Mouse (Mus musculus) stomach, postnatal 0 days (tissue): ENCODE data around the gene Rnasel. TPM values are rescaled to one million over a fixed set of nuclear protein-coding genes. Genes with fewer than 3 reads are reported as not detected.

Experiments
- ATAC-seq: fragments of 200-750 bp; cut with Nextera tagmentation; 2 replicates; pipeline ENCODE4 v1.8.0; 2017; ENCODE audit not compliant: low FRiP score, low TSS enrichment
- DNase-seq: peaks from one replicate; pipeline ENCODE4 v3.0.0-alpha.2; 2016; ENCODE audit warnings: low spot score
- H3K27ac ChIP-seq: fragments of 300-500 bp; sonication (generic); replicated peaks from 2 replicates; pipeline ENCODE4 v1.5.1; 2014; ENCODE audit warnings: mild to moderate bottlenecking, control low read depth
- H3K27me3 ChIP-seq: fragments of 300-500 bp; sonication (generic); 2 replicates; pipeline ENCODE4 v1.6.1; 2014; ENCODE audit warnings: low read length; ENCODE audit not compliant: control insufficient read depth, insufficient read depth
- H3K36me3 ChIP-seq: fragments of 300-500 bp; sonication (generic); 2 replicates; pipeline ENCODE4 v1.6.1; 2014; ENCODE audit warnings: low read length, mixed read lengths; ENCODE audit not compliant: control insufficient read depth, insufficient read depth
- H3K4me1 ChIP-seq: fragments of 300-500 bp; sonication (generic); replicated peaks from 2 replicates; pipeline ENCODE4 v1.6.1; 2014; ENCODE audit warnings: antibody characterized with exemption; ENCODE audit not compliant: control insufficient read depth, insufficient read depth
- H3K4me2 ChIP-seq: fragments of 300-500 bp; sonication (generic); replicated peaks from 2 replicates; pipeline ENCODE4 v1.6.1; 2014; ENCODE audit warnings: low read depth, mild to moderate bottlenecking, control low read depth, moderate library complexity
- H3K4me3 ChIP-seq: fragments of 300-500 bp; sonication (generic); 2 replicates; pipeline ENCODE4 v1.5.1; 2014; ENCODE audit warnings: low read depth, low read length, control low read depth
- H3K9ac ChIP-seq: fragments of 300-500 bp; sonication (generic); 2 replicates; pipeline ENCODE4 v1.6.1; 2014; ENCODE audit warnings: mild to moderate bottlenecking, low read length, control low read depth, mixed read lengths
- H3K9me3 ChIP-seq: fragments of 300-500 bp; sonication (generic); 2 replicates; pipeline ENCODE4 v1.6.1; 2016; ENCODE audit warnings: low read length; ENCODE audit not compliant: control insufficient read depth
- CTCF ChIP-seq: IDR thresholded peaks from 2 replicates; pipeline ENCODE4 v1.5.1; 2016; ENCODE audit warnings: antibody characterized with exemption, low read depth, mild to moderate bottlenecking, moderate library complexity
- EP300 ChIP-seq: optimal IDR thresholded peaks from 2 replicates; pipeline ENCODE3; 2016; ENCODE audit warnings: antibody characterized with exemption
- WGBS: fragments of 180-500 bp; shearing (Covaris S2); extraction: QIAGEN DNeasy Blood & Tissue Kit; methylation state at CpG from one replicate; pipeline ENCODE4 v1.1.7; 2014; 5-methylcytosine and 5-hydroxymethylcytosine counted together
- polyA plus RNA-seq: library from polyadenylated mRNA; unstranded; fragments of >200 nt; fragmentation: Nextera tagmentation; extraction: Ambion mirVana; gene quantifications from 2 replicates; pipeline ENCODE4 v1.2.1, GENCODE M21; 2015

The Rnasel gene
- polyA plus RNA-seq, 1 experiment from 2014 or later: 11.8 TPM

GRCm38 (mm10) chr1:153703445-153703991 is 45.7 kb upstream of the Rnasel start:
- WGBS: 28% methylated on average over 12 of the region's 12 CpGs

GRCm38 (mm10) chr1:153704174-153704573 is 45.1 kb upstream of the Rnasel start:
- Histone ChIP-seq H3K4me2 (no peak overlapping the region), H3K4me3 (no peak overlapping the region), H3K9me3 (no peaks in the 10 kb centered on the region), H3K27ac (no peak overlapping the region), H3K9ac (no peak overlapping the region), H3K4me1 (no peaks in the 10 kb centered on the region), H3K27me3 (no peaks in the 10 kb centered on the region), H3K36me3 (no peaks in the 10 kb centered on the region)
- TF ChIP-seq CTCF (no peak), EP300 (no peak)
- DNase-seq (no peak), ATAC-seq (no peak)
- 26% methylated on average over 7 of the region's 7 CpGs for WGBS

More at GRCm38 (mm10) chr1:153703445-153703991, 45.7 kb upstream of the Rnasel start:
- Histone ChIP-seq H3K4me3 (no peak overlapping the region), H3K9me3 (no peaks in the 10 kb centered on the region), H3K27me3 (no peaks in the 10 kb centered on the region), H3K4me1 (no peaks in the 10 kb centered on the region), H3K36me3 (no peaks in the 10 kb centered on the region), H3K9ac (no peak overlapping the region), H3K4me2 (no peak overlapping the region), H3K27ac (no peak overlapping the region)
- ATAC-seq: no peak
- TF ChIP-seq EP300 (no peak), CTCF (no peak)
- no peak for DNase-seq

GRCm38 (mm10) chr1:153704996-153705395 is 44.2 kb upstream of the Rnasel start:
- Histone ChIP-seq H3K4me2 (no peak overlapping the region), H3K9ac (no peak overlapping the region), H3K36me3 (no peaks in the 10 kb centered on the region), H3K27me3 (no peaks in the 10 kb centered on the region), H3K4me1 (no peaks in the 10 kb centered on the region), H3K27ac (no peak overlapping the region), H3K4me3 (no peak overlapping the region), H3K9me3 (no peaks in the 10 kb centered on the region)
- WGBS: 54% methylated on average over 3 of the region's 3 CpGs
- no peak for DNase-seq
- ATAC-seq: no peak
- TF ChIP-seq CTCF (no peak), EP300 (no peak)

- Histone ChIP-seq H3K36me3 (no peaks in the 10 kb centered on the region), H3K27ac (no peak overlapping the region), H3K27me3 (no peaks in the 10 kb centered on the region), H3K4me2 (no peak overlapping the region), H3K4me3 (no peak overlapping the region), H3K9me3 (no peaks in the 10 kb centered on the region), H3K9ac (no peak overlapping the region), H3K4me1 (no peaks in the 10 kb centered on the region)
- WGBS: 89% methylated on average over 5 of the region's 5 CpGs
- no peak for ATAC-seq
- DNase-seq: no peak
- no peak for TF ChIP-seq CTCF
- TF ChIP-seq EP300: no peak
These were observed 40.6 kb upstream of the Rnasel start for GRCm38 (mm10) chr1:153708626-153709025.

- ATAC-seq (no peak), DNase-seq (no peak)
- Histone ChIP-seq H3K27me3 (no peaks in the 10 kb centered on the region), H3K4me1 (no peaks in the 10 kb centered on the region), H3K4me2 (no peak overlapping the region), H3K27ac (no peak overlapping the region), H3K4me3 (no peak overlapping the region), H3K9me3 (no peaks in the 10 kb centered on the region), H3K36me3 (no peaks in the 10 kb centered on the region), H3K9ac (no peak overlapping the region)
- no peak for TF ChIP-seq CTCF
- WGBS: 49% methylated on average over 5 of the region's 5 CpGs
These were observed 39.8 kb upstream of the Rnasel start for GRCm38 (mm10) chr1:153709451-153709850.

GRCm38 (mm10) chr1:153711544-153712262 is 37.5 kb upstream of the Rnasel start:
- H3K27ac ChIP-seq: no peak overlapping the region
- no peaks in the 10 kb centered on the region for H3K4me1 ChIP-seq
- no peak overlapping the region for H3K9ac ChIP-seq
- H3K4me3 ChIP-seq: no peak overlapping the region
- no peaks in the 10 kb centered on the region for H3K27me3 ChIP-seq
- H3K4me2 ChIP-seq: no peak overlapping the region
- no peak for DNase-seq
- no peaks in the 10 kb centered on the region for H3K9me3 ChIP-seq
- WGBS: 52% methylated on average over 3 of the region's 3 CpGs
- TF ChIP-seq CTCF: no peak
- TF ChIP-seq EP300: no peak
- no peaks in the 10 kb centered on the region for H3K36me3 ChIP-seq
- no peak for ATAC-seq
